Mouse (Mus musculus): ENCODE measurements around the gene Zhx3.

- no peak for TF ChIP-seq MAX (IDR thresholded peaks at IDR 0.05)
- TF ChIP-seq CTCF (IDR thresholded peaks at IDR 0.05; ENCODE audit: control insufficient read depth, insufficient read depth, insufficient read length): no peak
- TF ChIP-seq MYOD1 (IDR thresholded peaks at IDR 0.05; ENCODE audit: control insufficient read depth, insufficient read length, low read depth): no peak
Measured at GRCm38 (mm10) chr2:160872890-160873382, at the start of gene Zhx3.

All from C2C12 (cell line).